Mouse (Mus musculus) urinary bladder, postnatal 25 days (tissue): ENCODE results near the gene Gramd4.
"Not testable (repeated sequence)": the region's sequence is repeated elsewhere in the genome, so short reads cannot be mapped to it uniquely, and the experiment has no call there.

ENCODE experiments used
- DNase-seq: peaks from one replicate; pipeline ENCODE4 v3.0.0; 2022; ENCODE audit warnings: low spot score

Gene Gramd4

DNA sequence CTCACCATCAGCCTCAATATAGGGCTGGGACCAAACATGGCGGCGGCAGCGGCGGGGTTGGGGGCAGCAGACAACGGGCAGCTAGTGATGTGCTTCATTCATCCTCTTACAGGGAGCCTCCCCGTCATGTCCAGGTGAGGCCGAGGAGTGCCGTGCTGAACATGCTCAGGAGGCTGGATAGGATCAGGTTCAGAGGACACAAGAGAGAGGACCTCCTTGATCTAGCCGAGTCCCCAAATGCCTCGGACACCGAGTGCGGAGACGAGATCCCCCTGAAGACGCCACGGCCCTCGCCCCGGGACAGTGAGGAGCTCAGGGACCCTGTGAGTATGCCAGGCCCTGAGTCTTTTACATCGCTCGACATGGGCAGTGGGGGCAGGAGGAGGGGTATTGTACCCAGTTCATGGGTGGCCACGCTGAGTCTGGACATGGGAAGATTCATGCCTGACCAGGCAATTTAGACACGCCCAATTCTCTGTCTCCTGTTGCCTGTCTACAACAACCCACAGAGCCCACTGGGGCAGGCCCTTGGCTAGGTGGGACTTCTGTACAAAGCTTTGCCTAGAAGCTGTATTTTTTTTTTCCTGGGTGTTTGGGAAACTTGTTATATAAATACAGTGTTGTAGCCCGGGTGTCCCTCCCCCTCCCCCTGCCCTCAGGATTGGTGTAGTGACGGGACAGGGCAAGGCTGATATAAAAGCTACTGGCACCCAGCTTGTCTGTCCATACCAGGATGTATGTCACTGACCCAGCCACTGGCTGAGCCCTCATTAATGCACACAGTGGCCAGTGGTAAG is 33.9 kb downstream of the Gramd4 start:
- no peak for DNase-seq

DNA sequence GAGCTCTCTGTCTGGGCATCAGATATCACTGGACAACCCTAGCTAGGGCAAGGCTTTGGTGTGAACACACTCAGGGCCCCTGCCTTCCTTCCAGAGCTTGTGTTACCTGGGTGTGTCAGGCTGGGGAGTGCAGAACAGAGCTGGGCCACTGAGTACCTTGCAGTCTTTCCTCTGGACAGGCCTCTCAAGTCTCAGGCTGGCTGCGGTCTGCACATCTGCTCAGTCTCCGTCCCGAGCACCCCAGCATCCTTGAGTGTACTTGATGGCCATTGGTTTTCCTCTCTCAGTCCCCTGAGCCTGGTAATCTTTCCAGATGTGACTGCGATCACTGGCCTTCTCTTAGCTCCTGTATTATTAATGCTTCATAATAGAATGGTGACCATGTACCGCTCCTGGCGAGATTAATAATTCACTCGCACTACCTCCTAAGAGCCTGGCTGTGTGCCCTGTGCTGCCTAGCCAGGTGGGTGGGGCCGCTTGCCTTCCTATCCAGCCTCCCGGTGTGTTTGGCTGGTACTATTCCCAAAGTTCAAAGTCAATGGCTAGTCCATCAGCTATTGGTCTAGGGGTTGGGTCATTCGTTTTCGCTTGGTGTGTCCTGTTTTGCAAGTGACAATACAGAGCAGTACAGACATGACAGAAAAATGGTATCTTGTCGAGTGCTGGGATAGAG is 34.6 kb downstream of the Gramd4 start:
- no peak for DNase-seq

DNA sequence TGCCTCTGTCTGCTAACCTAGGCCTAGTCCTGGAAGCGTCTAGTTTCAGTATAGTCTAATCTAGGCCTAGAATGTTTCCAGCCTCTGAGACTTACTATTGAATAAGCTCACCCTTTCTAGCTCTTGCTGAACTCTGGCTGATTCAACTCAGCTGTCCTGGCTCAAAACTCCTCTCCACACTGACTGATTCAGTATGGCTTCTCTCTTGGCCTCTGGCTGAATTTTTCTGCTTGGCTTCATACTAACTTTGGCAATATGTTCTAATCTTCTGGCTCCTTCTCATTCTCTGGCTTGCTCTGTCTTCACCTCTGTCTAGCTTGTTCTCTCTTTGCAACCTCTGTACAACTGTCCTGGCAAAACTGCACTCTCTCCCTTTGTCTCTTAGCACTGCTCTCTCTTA is 35.7 kb downstream of the Gramd4 start:
- DNase-seq = no peak

DNA sequence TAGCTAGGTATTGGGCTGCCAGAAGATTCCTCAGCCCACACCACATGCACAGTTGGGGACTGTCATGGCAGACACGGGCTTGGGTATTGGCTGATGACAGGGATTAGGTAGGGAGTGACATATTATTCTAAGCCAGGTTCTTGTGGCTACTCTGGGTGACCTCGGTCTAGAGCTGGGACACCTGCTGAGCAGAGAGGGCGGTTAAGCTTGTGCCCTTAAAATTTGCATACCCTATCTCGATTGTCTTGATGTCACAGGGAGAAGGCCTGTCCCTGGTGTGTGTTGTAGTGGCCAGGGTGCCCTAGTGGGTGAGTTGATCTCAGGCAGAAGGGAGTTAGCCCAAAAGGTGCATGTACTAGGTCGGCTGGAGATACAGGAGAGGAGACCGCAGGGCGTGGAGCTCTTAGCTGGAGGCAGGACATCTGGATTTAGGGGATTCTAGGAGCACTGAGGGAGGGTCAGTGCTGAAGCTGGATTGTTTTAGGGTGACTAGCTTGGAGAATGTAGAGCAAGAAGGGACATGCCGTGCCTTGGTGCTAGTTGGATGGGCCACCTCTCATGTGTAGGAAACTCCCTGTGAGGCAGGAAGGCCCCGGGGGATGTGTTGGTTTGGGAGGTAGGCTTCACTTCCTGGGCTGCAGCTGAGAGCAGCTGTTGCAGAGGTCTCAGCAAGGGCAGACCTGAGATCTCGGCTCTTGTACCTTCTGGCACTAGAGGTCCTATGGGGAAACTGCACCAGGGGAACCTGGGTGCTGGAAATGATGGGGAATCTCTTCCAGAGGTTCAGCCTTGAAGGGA is 37.0 kb downstream of the Gramd4 start:
- DNase-seq = no peak

DNA sequence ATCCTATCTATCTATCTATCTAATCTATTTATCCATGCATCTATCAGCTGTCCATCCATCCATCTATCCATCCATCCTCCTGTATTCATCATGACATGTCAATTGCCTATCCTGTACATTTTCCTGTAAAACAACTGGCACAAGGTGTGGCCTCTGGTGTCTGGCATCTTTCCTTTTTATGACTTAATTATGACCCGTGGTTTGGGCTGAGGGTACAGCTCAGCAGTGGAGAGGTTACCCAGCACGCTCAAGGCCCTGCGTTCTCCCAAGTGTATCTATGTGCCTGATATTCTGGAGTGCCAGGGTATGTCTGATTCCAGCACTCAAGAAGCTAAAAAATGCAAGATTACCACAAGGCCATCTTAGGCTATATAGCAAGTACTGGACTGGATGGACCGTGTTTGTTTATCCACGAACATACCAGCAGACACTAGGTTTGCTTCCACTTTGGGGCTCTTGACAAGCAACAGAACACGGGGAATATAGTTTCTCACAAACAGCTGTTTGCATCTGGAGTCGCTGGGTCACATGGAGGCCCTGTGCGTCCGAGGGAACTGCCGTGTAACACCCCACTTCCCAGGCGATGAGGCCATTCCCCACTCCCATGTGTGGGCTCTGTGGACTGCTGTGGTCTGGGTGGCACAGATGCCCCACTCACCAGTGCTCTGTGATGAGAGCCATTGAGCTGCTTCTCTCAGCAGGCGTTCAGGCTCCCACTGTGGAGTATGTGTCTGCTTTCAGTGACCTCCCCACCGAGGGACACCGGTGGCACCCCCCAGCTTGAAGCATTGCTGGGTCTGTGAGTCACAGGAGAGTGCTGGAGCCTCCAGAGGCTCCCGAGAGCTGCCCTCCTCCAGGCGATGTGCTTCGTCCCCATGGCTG is 38.5 kb downstream of the Gramd4 start:
- no peak for DNase-seq

DNA sequence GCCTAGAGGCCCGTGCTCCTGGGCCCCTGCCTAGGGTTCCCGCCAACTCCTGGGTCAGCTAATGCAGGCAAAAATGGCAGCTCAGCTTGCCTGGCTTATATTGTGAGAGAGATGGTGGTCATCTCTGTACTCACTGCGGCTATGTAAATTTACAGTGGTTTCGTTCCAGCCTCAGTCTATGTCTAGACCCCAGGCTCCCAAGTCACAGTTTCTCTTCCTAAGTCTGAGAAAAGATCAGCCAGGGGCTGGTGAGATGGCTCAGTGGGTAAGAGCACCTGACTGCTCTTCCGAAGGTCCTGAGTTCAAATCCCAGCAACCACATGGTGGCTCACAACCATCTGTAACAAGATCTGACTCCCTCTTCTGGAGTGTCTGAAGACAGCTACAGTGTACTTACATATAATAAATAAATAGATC is 39.1 kb downstream of the Gramd4 start:
- not testable (repeated sequence) for DNase-seq

DNA sequence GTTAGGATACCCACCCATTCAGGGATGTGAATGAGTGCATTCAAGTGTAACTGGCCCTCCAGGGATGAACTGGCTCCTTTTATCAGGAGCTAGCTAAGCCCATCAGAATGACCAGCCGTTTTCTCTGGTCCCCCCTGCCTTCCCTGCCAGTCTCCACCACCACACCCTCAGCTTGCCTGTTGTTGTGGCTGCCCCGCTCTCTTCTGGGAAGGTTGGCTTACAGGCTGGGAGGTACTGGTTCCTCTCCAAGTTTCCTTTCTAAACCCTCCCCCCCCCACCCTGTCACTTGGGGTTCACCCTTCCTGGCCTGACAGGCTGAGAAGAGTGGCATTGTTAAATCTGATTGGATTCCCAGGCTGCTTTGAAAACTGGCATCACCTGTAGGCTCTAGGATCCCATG is 40.4 kb downstream of the Gramd4 start:
- no peak for DNase-seq

DNA sequence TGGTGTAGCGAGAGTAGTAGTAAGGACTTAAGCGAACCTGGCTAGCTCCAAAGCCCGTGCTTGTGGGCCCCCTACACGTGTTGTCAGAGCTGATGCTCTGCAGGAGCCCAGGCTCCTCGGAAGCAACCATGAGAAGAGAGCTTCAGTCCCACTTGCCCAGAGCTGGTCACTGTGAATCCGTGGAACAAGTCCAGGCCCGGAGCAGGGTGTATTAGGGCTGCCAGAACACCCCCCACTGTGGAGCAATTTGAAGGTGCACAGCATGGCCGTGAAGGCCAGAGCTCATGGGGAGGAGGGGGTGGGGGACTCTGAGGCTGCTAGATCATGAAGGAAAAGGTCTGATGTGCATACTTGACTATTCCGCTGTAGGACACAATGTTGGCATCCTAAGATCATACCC is 44.1 kb downstream of the Gramd4 start:
- no peak for DNase-seq

DNA sequence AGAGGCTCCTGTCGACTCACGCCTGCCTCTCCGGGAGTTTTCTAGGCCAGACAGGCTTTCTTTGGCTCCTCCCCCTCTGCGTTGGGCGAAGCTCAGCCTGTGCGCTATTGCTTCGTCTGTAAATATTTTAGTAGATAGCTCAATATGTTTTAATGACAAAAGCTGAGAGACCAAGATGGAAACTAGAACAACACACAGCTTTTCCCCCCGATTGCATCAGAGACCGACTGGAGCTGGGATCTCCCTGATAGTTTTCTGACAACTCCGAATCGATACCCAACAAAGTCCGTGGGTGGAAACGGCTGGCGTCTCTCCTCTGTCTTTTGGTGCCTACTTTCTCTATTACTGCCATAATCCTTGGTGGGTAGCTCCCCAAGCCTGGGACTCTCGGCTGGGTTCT is 44.8 kb downstream of the Gramd4 start:
- DNase-seq = no peak

DNA sequence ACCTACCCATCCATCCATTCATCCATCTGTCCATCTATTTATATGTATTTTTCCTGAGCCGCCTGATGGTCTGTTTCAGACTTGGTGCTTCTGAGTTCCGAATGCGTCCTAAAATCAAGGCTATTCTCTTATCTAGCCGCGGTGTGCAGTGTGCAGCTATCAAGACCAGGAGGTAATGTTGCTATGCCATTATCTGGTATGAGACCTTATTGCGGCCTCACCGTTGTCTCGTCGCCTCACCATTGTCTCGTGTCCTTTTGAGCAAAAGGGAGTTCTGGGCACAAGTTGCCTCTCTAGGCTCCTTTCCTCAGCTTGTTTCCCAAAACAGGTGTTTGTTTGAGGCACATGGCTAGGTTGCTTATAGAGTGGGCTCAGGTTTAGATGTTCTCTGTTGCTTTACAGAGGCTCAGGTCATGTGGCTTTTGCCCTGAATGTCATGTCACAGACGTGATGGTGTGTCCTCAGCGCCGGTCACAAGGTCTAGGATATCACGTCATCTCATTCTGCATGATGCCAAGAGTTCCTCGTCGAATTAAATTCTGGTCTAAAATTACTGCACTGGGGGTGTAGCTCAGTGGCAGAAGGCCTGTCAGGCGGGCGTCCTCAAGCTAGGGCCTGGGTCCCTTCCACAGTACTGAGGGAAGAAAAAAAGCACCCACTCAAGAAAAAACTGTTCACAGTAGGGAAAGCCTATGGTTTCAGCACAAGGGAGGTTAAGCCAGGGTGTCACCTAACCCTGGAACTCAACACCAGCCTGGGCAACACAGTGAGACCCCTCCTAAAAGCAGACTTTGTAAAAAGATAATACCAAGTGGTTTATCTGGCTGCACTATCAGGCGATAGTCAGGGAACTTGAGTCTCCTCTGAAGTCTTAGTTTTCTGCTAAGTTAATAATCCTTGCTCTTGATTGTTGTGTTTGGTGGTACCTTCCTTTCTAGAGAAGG is 47.2 kb downstream of the Gramd4 start:
- DNase-seq = no peak

DNA sequence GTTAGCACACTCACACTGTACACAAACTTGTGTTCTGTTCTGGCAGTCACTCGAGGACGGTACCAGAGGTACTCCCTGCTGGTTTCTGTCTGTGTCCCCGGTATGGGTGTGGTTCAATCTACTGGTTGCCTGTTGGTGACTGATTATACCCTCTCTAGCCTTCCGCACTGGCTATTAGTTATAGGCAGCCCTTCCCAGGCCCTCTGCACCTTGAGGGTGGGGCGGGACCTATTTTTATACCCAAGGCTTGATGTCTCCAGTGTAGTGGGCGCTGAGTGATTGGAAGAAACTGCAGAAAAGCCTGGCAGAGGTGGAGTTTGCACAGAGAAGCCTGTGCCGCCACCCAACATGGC is 47.8 kb downstream of the Gramd4 start:
- DNase-seq = no peak

DNA sequence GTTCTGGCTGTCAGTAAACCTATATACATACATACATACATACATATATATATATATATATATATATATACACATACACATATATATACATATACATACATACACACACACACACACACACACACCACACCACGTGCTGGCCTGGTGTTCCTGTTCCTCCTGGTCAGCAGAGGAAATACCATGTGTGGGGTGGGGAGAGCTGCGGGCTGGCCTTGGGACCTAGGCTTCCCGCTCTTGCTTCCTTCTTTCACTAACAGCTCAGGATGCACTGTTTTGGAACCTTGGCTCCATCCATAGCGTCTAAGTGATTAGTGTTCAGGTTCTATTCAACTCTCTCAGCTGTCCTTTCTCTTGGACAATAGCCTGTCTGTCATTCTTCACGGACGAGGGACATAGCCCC is 48.3 kb downstream of the Gramd4 start:
- DNase-seq = no peak

DNA sequence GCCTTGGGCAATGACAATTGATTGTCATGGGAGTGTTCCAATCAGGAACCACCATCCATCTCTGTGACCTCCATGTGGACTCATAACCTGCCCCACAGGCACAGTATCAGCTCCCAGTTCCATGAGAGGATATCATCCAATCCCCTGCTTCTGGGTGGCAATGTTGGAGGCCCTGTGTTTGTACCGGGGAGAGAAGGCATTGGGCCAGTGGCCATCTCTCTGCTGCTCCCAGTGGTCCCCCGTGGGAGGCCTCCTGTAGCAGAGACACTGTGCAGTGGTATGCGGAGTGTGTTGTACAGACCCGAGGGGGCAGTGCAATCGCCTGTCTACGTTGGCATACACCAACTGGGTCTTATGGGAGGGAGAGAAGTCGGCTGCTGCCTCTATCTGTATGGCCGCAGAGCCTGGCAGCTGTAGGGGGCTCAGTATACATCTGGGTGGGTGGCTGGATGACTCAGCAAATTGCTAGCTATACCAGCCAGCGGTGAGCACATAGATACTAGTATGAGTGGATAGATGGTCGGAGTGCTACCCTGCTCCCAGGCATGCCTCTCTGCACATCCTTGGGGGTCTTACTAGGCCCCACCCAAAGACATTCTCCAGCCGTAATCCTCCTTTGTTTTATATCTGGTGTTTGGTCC is 50.5 kb downstream of the Gramd4 start:
- no peak for DNase-seq

DNA sequence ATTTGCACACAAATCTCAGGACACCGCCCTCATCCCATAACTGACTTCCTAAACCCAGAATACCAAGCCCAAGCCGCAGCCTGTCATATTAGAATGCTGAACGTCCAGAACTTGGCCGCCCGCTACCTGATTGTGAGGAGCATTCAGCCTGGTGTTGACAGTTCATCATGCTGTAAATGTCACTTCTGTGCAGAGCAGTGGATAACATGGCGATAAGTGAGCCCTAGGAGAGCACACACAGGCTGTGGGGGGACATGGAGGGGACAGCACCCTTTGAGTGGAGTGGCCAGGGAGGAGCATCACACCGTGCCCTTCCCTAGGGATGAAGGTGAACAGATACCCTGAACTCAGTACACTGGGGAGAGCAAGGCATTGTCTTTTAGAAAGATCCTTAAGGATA is 51.8 kb downstream of the Gramd4 start:
- DNase-seq = no peak

DNA sequence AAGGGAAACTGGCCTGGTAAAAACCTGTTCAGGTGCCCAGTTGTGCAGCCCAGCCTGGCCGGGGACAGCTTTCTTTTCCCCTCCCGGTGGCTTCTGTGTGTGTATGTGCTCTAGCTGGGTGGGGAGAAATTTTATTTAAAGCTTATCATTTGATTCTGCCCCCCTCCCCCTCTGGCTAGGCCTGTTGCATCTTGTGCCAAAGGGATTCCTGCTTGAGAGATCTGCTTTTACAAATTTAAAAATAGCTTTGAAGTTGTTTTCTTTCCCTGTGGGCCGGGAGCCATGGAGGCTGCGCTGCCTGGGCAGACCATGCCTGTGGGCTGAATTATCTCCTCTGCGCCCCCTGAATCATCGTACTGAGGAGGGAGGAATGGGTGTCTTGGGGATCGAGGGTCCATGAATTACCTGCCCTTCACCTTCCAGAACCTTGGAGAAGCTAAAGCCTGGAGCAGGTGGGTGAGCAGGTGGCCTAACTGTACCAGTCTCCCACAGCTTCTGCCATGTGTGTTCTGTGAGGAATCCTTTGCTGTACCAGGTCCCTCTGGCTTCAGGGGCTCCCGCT is 52.2 kb downstream of the Gramd4 start:
- no peak for DNase-seq

DNA sequence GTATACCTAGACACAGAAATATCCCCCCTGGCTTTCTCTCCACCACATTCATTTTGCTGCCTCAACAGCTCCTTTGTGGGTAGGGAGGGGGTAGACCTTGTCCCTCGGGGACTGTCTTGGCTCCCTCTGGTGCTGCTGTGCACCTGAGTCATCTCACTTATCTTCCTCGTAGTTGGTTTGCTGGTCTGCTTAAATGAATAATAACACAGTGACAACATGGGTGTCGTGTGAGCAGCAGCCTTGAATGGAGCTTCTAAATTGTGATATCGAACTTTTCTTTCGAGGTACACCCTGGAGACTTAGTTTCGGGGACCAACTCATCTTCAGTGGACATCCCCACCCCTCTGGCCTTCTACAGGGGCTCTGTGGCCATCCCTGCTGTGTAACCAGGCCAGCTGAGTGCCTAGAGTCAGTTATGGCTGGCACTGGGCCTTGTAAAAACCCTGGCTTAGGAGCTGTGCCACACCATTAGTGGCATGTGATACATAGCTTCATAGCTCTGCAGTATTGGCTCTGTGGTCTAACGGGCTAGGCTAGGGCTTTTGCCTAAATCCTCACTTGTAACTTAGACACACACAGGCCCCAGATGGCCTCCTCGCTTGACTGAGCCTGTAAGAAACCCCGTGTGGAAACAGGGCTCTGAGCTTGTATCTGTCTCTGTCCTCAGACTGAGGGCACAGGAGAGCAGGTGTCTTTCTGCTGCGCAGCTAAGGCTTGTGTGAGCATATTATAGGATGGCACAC is 53.0 kb downstream of the Gramd4 start:
- DNase-seq = no peak

DNA sequence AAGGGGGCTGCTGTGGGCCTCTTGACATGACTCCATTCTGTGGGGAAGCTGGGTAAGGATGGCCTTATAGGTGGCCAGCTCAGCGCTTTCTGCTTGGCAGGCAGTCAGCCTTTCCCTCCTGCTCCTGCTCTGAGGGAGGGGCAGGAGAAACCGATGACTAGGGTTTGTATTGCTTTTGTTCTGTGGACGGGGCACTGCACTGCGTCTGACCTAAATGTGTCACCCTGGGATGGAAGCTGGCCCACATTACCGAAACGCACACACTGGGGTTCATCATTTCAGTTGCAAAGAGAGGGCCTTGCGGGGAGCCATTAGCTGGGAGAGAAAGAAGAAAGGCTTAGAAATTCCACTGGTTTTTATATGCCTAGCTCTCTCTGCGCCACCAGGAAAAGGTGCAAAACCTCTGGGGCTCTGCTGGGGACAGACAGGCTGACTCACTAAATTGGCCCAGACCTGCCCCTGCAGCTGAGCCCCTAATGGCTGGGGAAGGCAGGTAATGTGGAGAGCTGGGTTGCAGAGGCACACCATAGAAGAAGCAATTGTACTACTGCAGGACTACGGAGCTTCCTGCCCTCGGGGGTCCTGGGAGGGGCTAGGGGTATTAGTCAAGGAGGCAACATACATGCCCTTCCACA is 55.3 kb downstream of the Gramd4 start:
- DNase-seq = no peak

DNA sequence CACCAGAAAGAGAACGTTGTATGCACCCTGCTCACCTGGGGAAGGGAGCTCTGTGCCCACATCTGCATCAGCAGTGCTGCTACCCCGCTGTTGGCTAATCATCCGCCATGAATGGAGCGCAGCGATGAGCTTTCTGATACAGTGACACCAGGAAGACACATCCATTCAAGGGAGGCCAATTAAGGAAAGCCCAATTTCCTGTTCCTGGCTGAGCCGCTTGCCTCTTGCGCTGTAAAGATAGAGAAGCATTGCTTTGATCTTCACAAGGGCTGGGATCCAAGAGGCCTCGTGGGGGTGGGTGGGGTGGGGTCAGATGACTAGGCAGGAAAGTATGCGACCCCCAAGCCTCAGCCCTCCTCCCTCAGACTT is 55.8 kb downstream of the Gramd4 start:
- DNase-seq = no peak

DNA sequence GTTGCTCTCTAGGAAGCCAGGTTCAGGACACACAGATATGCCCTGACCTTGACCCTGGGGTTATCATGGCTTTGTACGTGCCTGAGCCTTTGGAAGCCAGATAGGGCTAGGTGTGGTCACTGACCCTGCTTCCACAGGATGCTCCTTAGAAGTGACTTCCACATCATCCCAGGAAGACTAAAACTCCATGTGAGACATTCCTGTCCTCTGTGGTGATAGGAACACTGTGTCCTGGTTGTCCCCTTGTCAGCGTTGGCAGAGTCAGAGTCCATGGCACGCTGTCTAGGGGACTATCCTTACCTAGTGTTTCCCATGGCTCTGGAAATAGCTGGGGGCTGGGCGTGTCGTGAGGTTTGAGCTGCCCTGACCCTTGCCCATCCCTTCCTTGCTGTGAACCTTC is 58.9 kb downstream of the Gramd4 start:
- no peak for DNase-seq
